Mouse (Mus musculus) small intestine, adult 2 months (tissue): ENCODE data around the gene Brinp3. TPM values are rescaled to one million over a fixed set of nuclear protein-coding genes. Genes with fewer than 3 reads are reported as not detected.

Experiments
- H3K27ac ChIP-seq: fragments of 200-500 bp; 2 replicates; pipeline ENCODE4 v1.5.1; 2012; ENCODE audit warnings: low read depth, low read length, control low read depth, inconsistent platforms; ENCODE audit not compliant: insufficient read depth
- H3K27me3 ChIP-seq: fragments of 200-500 bp; 2 replicates; pipeline ENCODE4 v1.6.1; 2012; ENCODE audit warnings: mild to moderate bottlenecking, moderate library complexity, low read length, inconsistent platforms; ENCODE audit not compliant: control insufficient read depth, insufficient read depth
- H3K36me3 ChIP-seq: fragments of 200-500 bp; 2 replicates; pipeline ENCODE4 v1.6.1; 2012; ENCODE audit warnings: mild to moderate bottlenecking, low read length, control low read depth, inconsistent platforms; ENCODE audit not compliant: control insufficient read depth, insufficient read depth
- H3K4me1 ChIP-seq: fragments of 200-500 bp; 2 replicates; pipeline ENCODE4 v1.6.1; 2012; ENCODE audit warnings: low read length, inconsistent platforms, mixed read lengths; ENCODE audit not compliant: control insufficient read depth, insufficient read depth, insufficient read length
- H3K4me3 ChIP-seq: fragments of 200-500 bp; 2 replicates; pipeline ENCODE4 v1.5.1; 2012; ENCODE audit warnings: low read depth, mild to moderate bottlenecking, control low read depth, inconsistent platforms, low read length, moderate library complexity
- CTCF ChIP-seq: fragments of 200-500 bp; IDR thresholded peaks from 2 replicates; pipeline ENCODE4 v1.5.1; 2012; ENCODE audit warnings: low read depth, mild to moderate bottlenecking, control low read depth, inconsistent platforms, low read length, moderate library complexity, mixed read lengths; ENCODE audit not compliant: insufficient replicate concordance, insufficient read length; ENCODE audit errors: extremely low read depth
- POLR2A ChIP-seq: fragments of 200-500 bp; IDR thresholded peaks from 2 replicates; pipeline ENCODE4 v1.6.1; 2012; ENCODE audit warnings: low read depth, mild to moderate bottlenecking, control low read depth, inconsistent platforms, low read length, moderate library complexity
- WGBS: fragments of 180-500 bp; shearing (Covaris S2); methylation state at CpG from one replicate; pipeline ENCODE4 v1.1.7; 2018; 5-methylcytosine and 5-hydroxymethylcytosine counted together
- polyA plus RNA-seq: library from polyadenylated mRNA; depleted of rRNA; stranded (reverse); fragments of >200 nt; gene quantifications from 2 replicates; pipeline ENCODE4 v1.2.3, GENCODE M21; 2012; rRNA removed

Gene Brinp3
- 0.03 TPM in 1 of 2 replicates, not detected in the other for polyA plus RNA-seq

DNA sequence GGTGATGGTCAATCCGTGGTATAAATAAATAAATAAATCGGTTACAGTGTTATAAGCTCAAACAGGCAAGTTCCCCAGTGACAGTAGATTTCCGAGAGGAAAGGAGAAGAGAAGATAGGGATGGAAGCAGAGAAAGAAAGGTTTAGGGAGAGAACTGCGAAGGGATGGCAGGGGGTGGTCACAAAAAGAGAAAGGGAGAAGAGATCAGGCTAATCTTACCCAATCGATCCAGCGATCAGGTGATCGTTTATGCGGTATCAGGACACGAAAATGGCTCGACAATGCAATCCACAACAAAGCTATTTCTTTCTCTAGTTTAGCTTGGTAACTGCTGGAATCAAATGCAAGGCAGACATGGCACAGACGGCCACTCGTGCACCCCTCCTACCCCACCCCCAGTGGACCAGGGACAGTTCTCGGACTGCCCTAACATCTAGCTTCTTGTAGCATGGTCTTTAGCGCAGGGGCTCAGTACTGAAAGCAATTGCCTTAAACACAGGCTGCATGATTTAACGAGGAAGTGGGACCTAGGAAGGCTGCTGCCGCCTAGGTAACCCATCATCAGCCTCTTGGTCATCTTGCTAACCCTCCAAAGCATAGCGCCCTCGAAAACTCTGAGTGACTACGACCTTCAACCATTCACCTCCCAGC, at the start of gene Brinp3:
Brinp3 (plus strand) TSS at position 80 of the 651 bp plus-strand sequence.
- Histone ChIP-seq H3K4me1 (peaks cover 3% of the 10 kb centered on the region; the same call in 1 of the 2 replicates), H3K4me3 (peak within 1 kb of the TSS; percentile 6; the same call in 1 of the 2 replicates), H3K27me3 (no peaks in the 10 kb centered on the region; the same call in 1 of the 2 replicates), H3K36me3 (no peaks in the 10 kb centered on the region), H3K27ac (no peak within 1 kb of the TSS)
- TF ChIP-seq CTCF (no peak), POLR2A (no peak)
- 3% methylated on average over 19 of the region's 19 CpGs for WGBS

DNA sequence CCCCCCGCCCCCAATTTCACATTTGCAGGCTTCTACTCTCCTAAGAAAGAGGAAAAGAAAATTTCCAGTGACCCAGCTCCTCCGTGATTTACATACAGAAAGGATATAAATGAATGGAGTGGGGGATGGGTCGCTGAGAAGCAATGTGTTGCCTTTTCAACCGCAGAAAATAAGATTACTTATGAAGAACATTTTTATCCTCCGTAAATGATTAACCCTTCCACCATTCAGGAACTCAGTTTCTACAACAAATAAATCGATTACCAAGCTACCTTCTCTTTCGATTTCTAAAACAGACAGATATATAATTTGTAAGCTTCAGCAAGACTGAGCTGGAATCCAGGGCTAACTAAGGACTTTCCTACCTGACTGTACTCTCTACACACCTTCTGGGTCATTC, 339 bp upstream of the Brinp3 start:
- H3K36me3 ChIP-seq = no peaks in the 10 kb centered on the region
- no peak overlapping the region for H3K4me3 ChIP-seq
- TF ChIP-seq CTCF = no peak
- TF ChIP-seq POLR2A = no peak
- H3K27me3 ChIP-seq = no peaks in the 10 kb centered on the region; the same call in 1 of the 2 replicates
- WGBS = 8% methylated on average over 7 of the region's 7 CpGs
- H3K4me1 ChIP-seq = peaks cover 3% of the 10 kb centered on the region; the same call in 1 of the 2 replicates
- no peak overlapping the region for H3K27ac ChIP-seq

DNA sequence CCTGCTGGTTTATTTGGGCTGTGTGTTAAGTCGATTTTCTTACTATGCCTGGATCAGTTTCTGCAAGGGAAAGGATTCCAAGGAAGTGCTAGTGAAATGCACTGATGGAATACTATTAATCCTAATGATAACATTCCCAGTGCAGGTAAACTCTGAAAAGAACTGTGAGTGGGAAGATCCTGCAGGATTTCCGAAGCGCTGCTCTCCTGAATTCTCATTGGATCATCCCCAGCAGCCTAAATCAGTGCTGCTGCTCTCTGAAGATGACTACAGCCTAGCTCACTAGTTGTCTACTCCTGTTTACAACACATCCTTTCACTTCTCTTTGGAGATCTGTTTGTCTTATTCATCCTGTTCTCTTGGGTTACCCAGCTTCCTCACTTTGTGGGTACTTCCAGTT, 826 bp downstream of the Brinp3 start:
- no peaks in the 10 kb centered on the region for H3K36me3 ChIP-seq
- H3K27ac ChIP-seq = no peak overlapping the region
- peaks cover 3% of the 10 kb centered on the region; the same call in 1 of the 2 replicates for H3K4me1 ChIP-seq
- H3K27me3 ChIP-seq = no peaks in the 10 kb centered on the region; the same call in 1 of the 2 replicates
- WGBS = 21% methylated on average over 3 of the region's 3 CpGs
- TF ChIP-seq CTCF (no peak), POLR2A (no peak)
- no peak overlapping the region for H3K4me3 ChIP-seq

DNA sequence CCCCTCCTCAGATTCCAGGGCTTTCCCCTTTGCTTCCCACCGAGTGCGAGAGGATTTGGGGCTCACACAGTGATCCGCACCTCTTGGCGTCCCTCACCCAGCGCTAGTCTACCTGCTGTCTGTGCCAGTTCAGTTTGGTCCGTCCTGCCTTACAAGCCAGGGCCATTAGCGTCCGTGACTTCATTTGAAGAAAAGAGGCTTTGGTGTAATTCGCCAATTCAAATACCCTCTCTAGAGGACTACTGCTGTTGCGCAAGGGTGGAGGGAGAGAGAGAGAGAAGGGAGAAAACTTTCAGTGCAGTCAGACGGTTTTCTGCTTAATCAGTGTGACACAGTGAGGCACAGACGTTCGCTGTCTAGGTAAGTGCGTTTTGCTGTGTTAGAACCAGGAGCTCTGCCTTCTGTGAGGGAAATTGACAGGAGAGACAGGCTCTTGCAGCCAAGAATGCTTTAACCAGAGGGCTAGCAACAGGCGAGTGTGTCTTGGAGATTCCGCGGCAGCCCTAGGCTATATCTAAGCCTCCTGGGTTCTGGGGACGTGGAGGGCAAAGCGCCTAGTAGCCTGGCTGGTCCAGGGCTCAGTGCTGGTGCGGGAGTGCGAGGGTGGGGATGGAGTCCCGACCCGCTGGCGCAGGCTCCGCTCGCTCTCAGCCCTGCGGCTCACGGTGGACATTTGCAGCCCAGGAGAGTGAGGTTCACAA, 3.0 kb downstream of the Brinp3 start:
- WGBS = 3% methylated on average over 28 of the region's 28 CpGs
- no peak for TF ChIP-seq POLR2A
- TF ChIP-seq CTCF = no peak
- Histone ChIP-seq H3K4me1 (peaks cover 3% of the 10 kb centered on the region; the same call in 1 of the 2 replicates), H3K4me3 (0 out of 2 replicates have a peak overlapping the region, but pooled peaks have one; percentile 1), H3K36me3 (no peaks in the 10 kb centered on the region), H3K27ac (no peak overlapping the region), H3K27me3 (no peaks in the 10 kb centered on the region; the same call in 1 of the 2 replicates)

DNA sequence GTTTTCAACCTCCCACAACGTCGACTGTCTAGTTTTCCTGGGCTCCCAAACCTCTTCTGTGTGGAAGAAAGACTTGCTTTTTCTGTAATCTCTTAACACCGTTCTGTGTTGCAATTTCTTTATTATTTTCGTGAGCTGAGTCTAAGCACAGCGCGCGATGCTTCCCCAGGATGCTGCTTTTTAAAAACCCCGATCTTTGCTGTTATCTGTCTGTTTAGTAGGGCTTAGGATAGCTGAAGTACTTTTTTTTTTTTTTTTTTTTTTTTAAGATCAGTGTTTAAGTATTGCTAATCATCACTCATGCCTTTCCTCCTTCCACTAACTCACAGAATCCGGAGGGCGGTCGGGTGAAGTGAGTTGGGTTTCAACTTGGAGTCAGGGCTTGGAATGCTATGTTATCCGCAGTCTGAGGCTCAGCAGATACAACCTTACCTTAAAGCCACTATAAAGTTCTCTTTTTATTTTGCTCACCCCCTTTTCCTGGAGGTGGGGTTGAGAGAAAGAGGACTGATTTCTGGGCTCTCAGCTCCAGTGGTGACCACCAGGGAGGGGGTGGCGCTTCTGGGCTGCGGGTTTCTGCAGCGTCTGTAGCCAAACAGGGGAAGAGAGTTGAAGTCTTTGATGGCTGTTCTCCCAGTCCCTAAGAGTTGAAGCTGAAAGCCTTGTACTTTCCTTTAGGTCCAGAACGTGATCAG, 3.7 kb downstream of the Brinp3 start:
- Histone ChIP-seq H3K4me1 (peaks cover 3% of the 10 kb centered on the region; the same call in 1 of the 2 replicates), H3K27ac (no peak overlapping the region), H3K27me3 (no peaks in the 10 kb centered on the region; the same call in 1 of the 2 replicates), H3K4me3 (0 out of 2 replicates have a peak overlapping the region, but pooled peaks have one; percentile 1), H3K36me3 (no peaks in the 10 kb centered on the region)
- WGBS = 2% methylated on average over 16 of the region's 16 CpGs
- no peak for TF ChIP-seq CTCF

DNA sequence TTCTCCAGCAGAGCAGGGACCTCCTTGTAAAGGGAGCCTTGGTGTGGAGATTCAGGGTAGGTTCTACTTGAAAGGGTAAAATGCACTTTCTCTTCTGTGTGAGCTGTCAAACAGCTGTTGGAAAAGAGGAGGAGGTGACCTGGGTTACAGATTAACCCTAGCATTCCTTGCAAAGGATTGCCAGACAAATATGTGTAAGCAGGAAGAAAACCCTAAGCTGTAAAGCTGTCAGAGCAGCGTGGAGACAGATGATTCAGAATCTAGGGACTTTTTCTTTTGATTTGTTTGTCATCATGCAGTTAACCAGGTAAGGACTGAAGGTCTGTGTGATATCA, 4.2 kb downstream of the Brinp3 start:
- Histone ChIP-seq H3K36me3 (no peaks in the 10 kb centered on the region), H3K27ac (no peak overlapping the region), H3K27me3 (no peaks in the 10 kb centered on the region; the same call in 1 of the 2 replicates), H3K4me1 (peaks cover 3% of the 10 kb centered on the region; the same call in 1 of the 2 replicates), H3K4me3 (no peak overlapping the region)
- WGBS = 11% methylated on average over 1 of the region's 1 CpGs
- TF ChIP-seq POLR2A = no peak
- TF ChIP-seq CTCF = no peak
